In genomic region chr10:46719088-46719469, GRCm38 (mm10) we compare ENCODE assay signal across 13 mouse cellular contexts.
DNase-seq lines count a peak whose midpoint lies in the region; ATAC-seq lines count a peak whose summit lies in the region.
"Had no signal": no experiment of that assay in that cellular context is flagged by ENCODE, and none has a peak within 500 bp of the region (broad histone marks: within the 10 kb centered on the region; RNA-seq: fewer than 3 reads in every experiment).

No protein-coding gene starts in this region.

- peaks cover 3% of the 10 kb centered on the region; the same call in 1 of the 2 replicates for H3K4me1 ChIP-seq in forebrain, embryonic 12.5 days
- H3K4me1 ChIP-seq in forebrain, embryonic 14.5 days (ENCODE audit: control insufficient read depth, insufficient read depth, low read length), result peaks cover 3% of the 10 kb centered on the region
- H3K4me1 ChIP-seq in hindbrain, embryonic 16.5 days (ENCODE audit: control insufficient read depth, insufficient read depth, low read depth, low read length), result no peaks in the 10 kb centered on the region
- no peaks in the 10 kb centered on the region for H3K4me1 ChIP-seq in neural tube, embryonic 12.5 days
- H3K4me1 ChIP-seq: heart, embryonic 10.5 days; intestine, embryonic 15.5 days had no signal

- H3K9ac ChIP-seq in forebrain, embryonic 12.5 days, result no peak overlapping the region
- H3K9ac ChIP-seq in forebrain, embryonic 14.5 days (ENCODE audit: low read length), result no peak overlapping the region
- H3K9ac ChIP-seq in hindbrain, embryonic 16.5 days (ENCODE audit: low read depth, low read length), result no peak overlapping the region
- H3K9ac ChIP-seq in neural tube, embryonic 12.5 days, result no peak overlapping the region
- H3K9ac ChIP-seq: intestine, embryonic 15.5 days had no signal

- WGBS in forebrain, embryonic 12.5 days, result 52% methylated on average over 2 of the region's 2 CpGs
- 55% methylated on average over 2 of the region's 2 CpGs for WGBS in forebrain, embryonic 14.5 days
- 51% methylated on average over 2 of the region's 2 CpGs for WGBS in hindbrain, embryonic 16.5 days
- 75% methylated on average over 2 of the region's 2 CpGs for WGBS in neural tube, embryonic 12.5 days

- ATAC-seq in forebrain, embryonic 12.5 days (ENCODE audit: low FRiP score), result peak; percentile 58; the same call in 1 of the 2 replicates
- ATAC-seq in forebrain, embryonic 14.5 days, result peak; percentile 83
- ATAC-seq in hindbrain, embryonic 16.5 days, result 0 out of 2 replicates have a peak, but pooled peaks have one; percentile 58
- ATAC-seq in neural tube, embryonic 12.5 days (ENCODE audit: low FRiP score, low read depth), result peak; percentile 63; the same call in 1 of the 2 replicates
- no peak for ATAC-seq in erythroid progenitor cell, adult 5-6 weeks (replicated peaks; ENCODE audit: low FRiP score, poor library complexity, severe bottlenecking)
- ATAC-seq: intestine, embryonic 15.5 days had no signal

- no peak overlapping the region for H3K4me3 ChIP-seq in forebrain, embryonic 12.5 days (replicated peaks)
- no peak overlapping the region for H3K4me3 ChIP-seq in forebrain, embryonic 14.5 days (ENCODE audit: low read depth, low read length)
- H3K4me3 ChIP-seq in hindbrain, embryonic 16.5 days (ENCODE audit: low read length), result no peak overlapping the region
- H3K4me3 ChIP-seq in neural tube, embryonic 12.5 days, result no peak overlapping the region
- H3K4me3 ChIP-seq: heart, embryonic 10.5 days; intestine, embryonic 15.5 days had no signal

- H3K36me3 ChIP-seq in forebrain, embryonic 12.5 days (replicated peaks), result no peaks in the 10 kb centered on the region
- H3K36me3 ChIP-seq in forebrain, embryonic 14.5 days (ENCODE audit: control insufficient read depth, insufficient read depth, low read length), result no peaks in the 10 kb centered on the region
- no peaks in the 10 kb centered on the region for H3K36me3 ChIP-seq in hindbrain, embryonic 16.5 days (ENCODE audit: control insufficient read depth, insufficient read depth, low read length)
- H3K36me3 ChIP-seq in neural tube, embryonic 12.5 days, result no peaks in the 10 kb centered on the region
- H3K36me3 ChIP-seq: heart, embryonic 10.5 days; intestine, embryonic 15.5 days had no signal

- H3K9me3 ChIP-seq in forebrain, embryonic 12.5 days, result no peaks in the 10 kb centered on the region
- H3K9me3 ChIP-seq in forebrain, embryonic 14.5 days (replicated peaks; ENCODE audit: control insufficient read depth, low read length), result no peaks in the 10 kb centered on the region
- no peaks in the 10 kb centered on the region for H3K9me3 ChIP-seq in hindbrain, embryonic 16.5 days (ENCODE audit: control insufficient read depth, low read length)
- no peaks in the 10 kb centered on the region for H3K9me3 ChIP-seq in neural tube, embryonic 12.5 days
- H3K9me3 ChIP-seq: heart, embryonic 10.5 days; intestine, embryonic 15.5 days had no signal

- H3K27ac ChIP-seq in forebrain, embryonic 12.5 days, result peak overlapping the region; percentile 77
- peak overlapping the region; percentile 90 for H3K27ac ChIP-seq in forebrain, embryonic 14.5 days (ENCODE audit: low read depth, low read length)
- no peak overlapping the region for H3K27ac ChIP-seq in hindbrain, embryonic 16.5 days (ENCODE audit: low read depth, low read length)
- no peak overlapping the region for H3K27ac ChIP-seq in neural tube, embryonic 12.5 days
- H3K27ac ChIP-seq: heart, embryonic 10.5 days; intestine, embryonic 15.5 days had no signal

- no peak for DNase-seq in forebrain, embryonic 14.5 days (ENCODE audit: low spot score)
- DNase-seq in yolk sac, embryonic 10.5 days (ENCODE audit: low spot score), result no peak
- DNase-seq in cerebellum, postnatal 25 days, result no peak
- DNase-seq: cerebellum, adult 9-11 months; gastrocnemius, postnatal 25 days; left cerebral cortex, postnatal 4 days; lung, adult 18-20 months had no signal

- no peak overlapping the region for H3K4me2 ChIP-seq in forebrain, embryonic 12.5 days
- H3K4me2 ChIP-seq in forebrain, embryonic 14.5 days (ENCODE audit: low read length), result no peak overlapping the region
- H3K4me2 ChIP-seq in hindbrain, embryonic 16.5 days (ENCODE audit: low read length), result no peak overlapping the region
- no peak overlapping the region for H3K4me2 ChIP-seq in neural tube, embryonic 12.5 days (replicated peaks)
- H3K4me2 ChIP-seq: intestine, embryonic 15.5 days had no signal

- no peaks in the 10 kb centered on the region for H3K27me3 ChIP-seq in forebrain, embryonic 12.5 days
- no peaks in the 10 kb centered on the region for H3K27me3 ChIP-seq in forebrain, embryonic 14.5 days (replicated peaks; ENCODE audit: control insufficient read depth, insufficient read depth, low read length)
- no peaks in the 10 kb centered on the region for H3K27me3 ChIP-seq in hindbrain, embryonic 16.5 days (replicated peaks; ENCODE audit: control insufficient read depth, insufficient read depth, low read length)
- no peaks in the 10 kb centered on the region for H3K27me3 ChIP-seq in neural tube, embryonic 12.5 days (replicated peaks)
- H3K27me3 ChIP-seq: intestine, embryonic 15.5 days had no signal

Comparison
In these comparisons a context has a peak if more than half of its experiments do, and no peak if none do; other contexts are left out.
1. H3K27ac ChIP-seq: peak in forebrain, embryonic 12.5 days (single experiment) and forebrain, embryonic 14.5 days (single experiment); none in hindbrain, embryonic 16.5 days (single experiment) and neural tube, embryonic 12.5 days (single experiment).